8 mouse cellular contexts compared by ENCODE assay signal in the genomic region with DNA sequence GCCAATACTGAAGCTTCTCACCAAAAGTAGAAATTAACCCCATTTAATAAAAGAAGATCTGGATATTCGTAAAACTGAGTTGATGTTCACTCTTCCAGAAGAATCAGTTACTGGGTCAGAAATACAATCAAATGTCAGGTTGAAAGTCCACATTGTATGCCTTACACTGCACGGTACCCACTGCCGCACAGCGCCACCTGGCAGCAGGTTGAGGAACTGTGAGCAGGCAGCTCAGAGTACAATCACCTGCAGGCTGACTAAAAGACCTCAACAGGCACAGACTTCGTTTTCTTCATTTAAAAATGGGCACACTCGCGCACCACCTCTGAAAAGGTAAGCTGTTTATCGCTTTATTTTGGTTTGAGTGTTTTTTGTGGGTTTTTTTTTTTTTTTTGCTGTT.
A peak's percentile ranks its signal among the peaks of the same experiment; 100 is the strongest.
DNase-seq lines count a peak whose midpoint lies in the region; ATAC-seq and TF ChIP-seq lines count a peak whose summit lies in the region.

No protein-coding gene starts in this region.

- H3K9me3 ChIP-seq in heart, embryonic 12.5 days (replicated peaks): no peaks in the 10 kb centered on the region
- H3K9me3 ChIP-seq in forebrain, embryonic 16.5 days (ENCODE audit: control insufficient read depth, low read length): no peaks in the 10 kb centered on the region
- H3K9me3 ChIP-seq in intestine, postnatal 0 days (ENCODE audit: control insufficient read depth): no peaks in the 10 kb centered on the region
- H3K9me3 ChIP-seq in midbrain, postnatal 0 days (ENCODE audit: low read length): no peaks in the 10 kb centered on the region

- H3K36me3 ChIP-seq in heart, embryonic 12.5 days: no peaks in the 10 kb centered on the region
- H3K36me3 ChIP-seq in forebrain, embryonic 16.5 days (ENCODE audit: control insufficient read depth, insufficient read depth): no peaks in the 10 kb centered on the region
- H3K36me3 ChIP-seq in intestine, postnatal 0 days (ENCODE audit: control insufficient read depth, insufficient read depth): no peaks in the 10 kb centered on the region
- no peaks in the 10 kb centered on the region for H3K36me3 ChIP-seq in midbrain, postnatal 0 days (ENCODE audit: insufficient read depth, low read length)

- intact Hi-C loops in left cerebral cortex, postnatal 10 days (cut with DNase I): loop anchor here (5.0 to 10.0 kb wide), 2 partner anchors 550 to 1667 kb away; a partner anchor contains a TSS

- H3K9ac ChIP-seq in heart, embryonic 12.5 days: no peak overlapping the region
- H3K9ac ChIP-seq in forebrain, embryonic 16.5 days (replicated peaks; ENCODE audit: low read depth, low read length): no peak overlapping the region
- H3K9ac ChIP-seq in intestine, postnatal 0 days (ENCODE audit: low read depth, low read length): no peak overlapping the region
- H3K9ac ChIP-seq in midbrain, postnatal 0 days (replicated peaks; ENCODE audit: low read length, poor library complexity, severe bottlenecking): no peak overlapping the region

- DNase-seq in heart, adult 11 months: peak; percentile 71
- peak; percentile 0 for DNase-seq in c-Kit-positive CD71-positive TER-119-positive erythroid progenitor cells, embryonic 14.5 days (ENCODE audit: low spot score)
- peak; percentile 51 to 55 for DNase-seq in left cerebral cortex, postnatal 10 days (ENCODE audit: extremely low spot score in 1 of 2, low spot score in 2 of 2)
- DNase-seq in midbrain, postnatal 0 days (ENCODE audit: low spot score): peak; percentile 76
- peak; percentile 55 for DNase-seq in thymus, postnatal 4 days

- H3K4me3 ChIP-seq in heart, embryonic 12.5 days: no peak overlapping the region
- no peak overlapping the region for H3K4me3 ChIP-seq in forebrain, embryonic 16.5 days (replicated peaks; ENCODE audit: low read length)
- H3K4me3 ChIP-seq in intestine, postnatal 0 days (ENCODE audit: low read depth, low read length): no peak overlapping the region
- no peak overlapping the region for H3K4me3 ChIP-seq in midbrain, postnatal 0 days (ENCODE audit: low read depth, low read length)

- H3K4me2 ChIP-seq in heart, embryonic 12.5 days: no peak overlapping the region
- no peak overlapping the region for H3K4me2 ChIP-seq in forebrain, embryonic 16.5 days (ENCODE audit: low read length)
- H3K4me2 ChIP-seq in intestine, postnatal 0 days (replicated peaks; ENCODE audit: low read depth): no peak overlapping the region
- H3K4me2 ChIP-seq in midbrain, postnatal 0 days (ENCODE audit: low read depth, low read length, poor library complexity, severe bottlenecking): no peak overlapping the region

- H3K27me3 ChIP-seq in heart, embryonic 12.5 days (replicated peaks): no peaks in the 10 kb centered on the region
- H3K27me3 ChIP-seq in forebrain, embryonic 16.5 days (replicated peaks; ENCODE audit: control insufficient read depth, insufficient read depth, low read length): no peaks in the 10 kb centered on the region
- H3K27me3 ChIP-seq in intestine, postnatal 0 days (replicated peaks; ENCODE audit: control insufficient read depth, insufficient read depth, low read length): no peaks in the 10 kb centered on the region
- H3K27me3 ChIP-seq in midbrain, postnatal 0 days (ENCODE audit: insufficient read depth, low read length): no peaks in the 10 kb centered on the region

- no peak overlapping the region for H3K27ac ChIP-seq in heart, embryonic 12.5 days (ENCODE audit: poor library complexity, severe bottlenecking)
- no peak overlapping the region for H3K27ac ChIP-seq in forebrain, embryonic 16.5 days (ENCODE audit: low read length)
- no peak overlapping the region for H3K27ac ChIP-seq in intestine, postnatal 0 days (ENCODE audit: low read depth, low read length)
- H3K27ac ChIP-seq in midbrain, postnatal 0 days (ENCODE audit: low read depth, low read length): no peak overlapping the region

- peak; percentile 84 for TF ChIP-seq CTCF in intestine, postnatal 0 days (IDR thresholded peaks at IDR 0.05; ENCODE audit: low read depth)
- peak; percentile 90 for TF ChIP-seq CTCF in midbrain, postnatal 0 days (IDR thresholded peaks at IDR 0.05)

- no peak for ATAC-seq in heart, embryonic 12.5 days (ENCODE audit: insufficient number of reproducible peaks, low FRiP score)
- peak; percentile 91 for ATAC-seq in forebrain, embryonic 16.5 days
- peak; percentile 43; the same call in 1 of the 2 replicates for ATAC-seq in intestine, postnatal 0 days
- ATAC-seq in midbrain, postnatal 0 days (ENCODE audit: low FRiP score): peak; percentile 80

- H3K4me1 ChIP-seq in heart, embryonic 12.5 days (replicated peaks): no peaks in the 10 kb centered on the region
- peaks cover 6% of the 10 kb centered on the region for H3K4me1 ChIP-seq in forebrain, embryonic 16.5 days (replicated peaks; ENCODE audit: control insufficient read depth, insufficient read depth, low read length)
- H3K4me1 ChIP-seq in intestine, postnatal 0 days (replicated peaks; ENCODE audit: control insufficient read depth, insufficient read depth, low read length): no peaks in the 10 kb centered on the region
- no peaks in the 10 kb centered on the region for H3K4me1 ChIP-seq in midbrain, postnatal 0 days (ENCODE audit: insufficient read depth, low read length)

- WGBS in heart, embryonic 12.5 days: 16% methylated on average over 8 of the region's 8 CpGs
- 15% methylated on average over 8 of the region's 8 CpGs for WGBS in forebrain, embryonic 16.5 days
- 14% methylated on average over 8 of the region's 8 CpGs for WGBS in intestine, postnatal 0 days
- WGBS in midbrain, postnatal 0 days: 22% methylated on average over 8 of the region's 8 CpGs

Comparison
In these comparisons a context has a peak if more than half of its experiments do, and no peak if none do; other contexts are left out.
1. DNase-seq: peak in every context shown above with its lines; median percentile 76 in midbrain, postnatal 0 days; 71 in heart, adult 11 months; 55 in thymus, postnatal 4 days; 53 in left cerebral cortex, postnatal 10 days; 0 in c-Kit-positive CD71-positive TER-119-positive erythroid progenitor cells, embryonic 14.5 days.